ENCODE assay signal across 8 mouse cellular contexts in the genomic region with DNA sequence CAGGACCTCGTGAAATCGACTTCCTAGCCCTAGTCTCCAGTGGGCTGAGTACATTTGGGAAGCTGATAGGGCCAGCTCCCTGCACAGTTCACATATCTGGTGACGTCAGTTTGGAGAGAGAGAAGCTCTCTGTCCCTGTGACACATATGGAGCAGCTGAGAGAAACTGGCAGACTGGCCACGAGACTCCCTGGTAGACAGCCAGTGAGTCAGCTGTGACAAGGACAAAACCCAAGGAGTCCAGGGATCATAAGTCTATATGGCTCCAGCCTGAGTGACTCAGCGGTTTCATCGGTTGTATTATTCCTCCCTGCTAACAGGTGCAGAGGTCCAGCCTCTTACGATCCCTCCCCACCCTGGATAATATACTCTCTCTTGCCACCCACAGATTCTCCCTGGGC. TPM values are rescaled to one million over a fixed set of nuclear protein-coding genes. Genes with fewer than 3 reads are reported as not detected.
A peak's percentile ranks its signal among the peaks of the same experiment; 100 is the strongest.
DNase-seq lines count a peak whose midpoint lies in the region; ATAC-seq and TF ChIP-seq lines count a peak whose summit lies in the region.

No protein-coding gene starts in this region.

- in situ Hi-C loops in Patski (cut with MboI; ENCODE audit: low pct_unique_long_range_greater_than_20kb) = no loop called here

- H3K36me3 ChIP-seq in limb, embryonic 14.5 days (ENCODE audit: control insufficient read depth, insufficient read depth, low read length) = no peaks in the 10 kb centered on the region

- TF ChIP-seq CTCF in Patski (IDR thresholded peaks at IDR 0.05) = no peak

- H3K27me3 ChIP-seq in Patski = no peaks in the 10 kb centered on the region
- H3K27me3 ChIP-seq in limb, embryonic 14.5 days (ENCODE audit: control insufficient read depth, insufficient read depth, low read length) = no peaks in the 10 kb centered on the region

- H3K27ac ChIP-seq in limb, embryonic 14.5 days (replicated peaks; ENCODE audit: low read depth, low read length) = no peak overlapping the region

- WGBS in limb, embryonic 14.5 days = 66% methylated on average over 7 of the region's 7 CpGs

- H3K9ac ChIP-seq in limb, embryonic 14.5 days (ENCODE audit: low read depth, low read length, severe bottlenecking) = no peak overlapping the region

- H3K9me3 ChIP-seq in limb, embryonic 14.5 days (ENCODE audit: control insufficient read depth, low read length) = no peaks in the 10 kb centered on the region

- peak; percentile 35 for ATAC-seq in Patski
- ATAC-seq in limb, embryonic 14.5 days (ENCODE audit: low FRiP score, low read depth) = peak; percentile 73
- ATAC-seq in inflammation-experienced regulatory T-cells, adult 6 months = no peak
- no peak for ATAC-seq in CD4-positive, CD25-positive, alpha-beta regulatory T cell, adult 4 months

- H3K4me3 ChIP-seq in limb, embryonic 14.5 days (replicated peaks; ENCODE audit: low read length) = no peak overlapping the region

- no peak overlapping the region for H3K4me2 ChIP-seq in limb, embryonic 14.5 days (replicated peaks; ENCODE audit: low read depth, low read length, severe bottlenecking)

- TF ChIP-seq POLR2A in limb, embryonic 14.5 days (IDR thresholded peaks at IDR 0.05; ENCODE audit: borderline replicate concordance, extremely low read depth, insufficient read depth, insufficient read length) = no peak

- peak; percentile 5 to 15 for DNase-seq in left cerebral cortex, adult 18-20 months (ENCODE audit: low spot score in 2 of 2)
- DNase-seq in left cerebral cortex, adult 11 months (ENCODE audit: low spot score) = no peak
- no peak for DNase-seq in Patski (ENCODE audit: low read depth, low spot score)
- DNase-seq in gastrocnemius, adult 8-10 months (ENCODE audit: low spot score in 2 of 2) = peak; percentile 22 to 25
- DNase-seq in limb, embryonic 14.5 days (ENCODE audit: low spot score) = peak; percentile 43
- DNase-seq in thymus, postnatal 36 days = no peak

- POLR2A ChIA-PET in Patski (lab: Charles Lee) = interaction anchor here (0.6 kb wide), 1 partner anchor 884 kb away, joined by 3 read pairs; no protein-coding TSS in a partner anchor

- no peaks in the 10 kb centered on the region for H3K4me1 ChIP-seq in limb, embryonic 14.5 days (ENCODE audit: control insufficient read depth, insufficient read depth, low read length)

- CTCF ChIA-PET in Patski (lab: Charles Lee) = interaction anchor here (2.1 to 9.8 kb wide), 3 partner anchors 13 to 51 kb away, joined by 7 to 101 read pairs (median 86); a partner anchor contains a TSS

RNA-seq across cellular contexts. Expression of a gene that starts 12.4 kb away (rescaled TPM):
- total RNA-seq in left cerebral cortex, adult 18-20 months (2021) = not detected
- polyA plus RNA-seq in Patski (2021) = 0.09 TPM
- total RNA-seq in gastrocnemius, adult 8-10 months (2022) = not detected
- 48.4 and 50.0 TPM in 2 replicates for polyA plus RNA-seq in limb, embryonic 14.5 days (2012; rRNA removed)
- 49.3 and 61.5 TPM in 2 replicates for polyA plus RNA-seq in limb, embryonic 14.5 days (2014; fragmentation: Nextera tagmentation; extraction: Ambion mirVana)
- not detected for polyA plus RNA-seq in inflammation-experienced regulatory T-cells, adult 6 months (2017; shearing (Covaris generic))
- under 1 TPM in 1 of 2 experiments, not detected in 1; 0.40 TPM for polyA plus RNA-seq in CD4-positive, CD25-positive, alpha-beta regulatory T cell, adult 4 months (2017; shearing (Covaris generic))

RNA-seq across cellular contexts. Expression of a gene that starts 26.9 kb away (rescaled TPM):
- total RNA-seq in left cerebral cortex, adult 18-20 months (2021) = under 1 TPM in 1 of 2 experiments, not detected in 1; 0.49 TPM
- polyA plus RNA-seq in Patski (2021) = not detected
- total RNA-seq in gastrocnemius, adult 8-10 months (2022) = not detected
- 7.2 and 8.8 TPM in 2 replicates for polyA plus RNA-seq in limb, embryonic 14.5 days (2012; rRNA removed)
- 14.7 and 18.3 TPM in 2 replicates for polyA plus RNA-seq in limb, embryonic 14.5 days (2014; fragmentation: Nextera tagmentation; extraction: Ambion mirVana)
- polyA plus RNA-seq in inflammation-experienced regulatory T-cells, adult 6 months (2017; shearing (Covaris generic)) = not detected
- not detected for polyA plus RNA-seq in CD4-positive, CD25-positive, alpha-beta regulatory T cell, adult 4 months (2017; shearing (Covaris generic))

RNA-seq across cellular contexts. Expression of a gene that starts 26.9 kb away (rescaled TPM):
- total RNA-seq in left cerebral cortex, adult 18-20 months (2021) = 1 to 10 TPM; 7.4 to 9.7 TPM
- polyA plus RNA-seq in Patski (2021) = 27.5 TPM
- 1 to 10 TPM; 3.8 to 6.1 (median 4.4) TPM for total RNA-seq in gastrocnemius, adult 8-10 months (2022)
- 14.8 and 14.9 TPM in 2 replicates for polyA plus RNA-seq in limb, embryonic 14.5 days (2012; rRNA removed)
- polyA plus RNA-seq in limb, embryonic 14.5 days (2014; fragmentation: Nextera tagmentation; extraction: Ambion mirVana) = 18.9 and 21.3 TPM in 2 replicates
- 10 to 100 TPM in 2 of 3 experiments, 1 to 10 TPM in 1; 6.3 to 17.2 (median 12.0) TPM for polyA plus RNA-seq in inflammation-experienced regulatory T-cells, adult 6 months (2017; shearing (Covaris generic))
- polyA plus RNA-seq in CD4-positive, CD25-positive, alpha-beta regulatory T cell, adult 4 months (2017; shearing (Covaris generic)) = 10 to 100 TPM; 11.4 to 16.7 TPM

RNA-seq across cellular contexts. Expression of a gene that starts 43.8 kb away (rescaled TPM):
- not detected for total RNA-seq in left cerebral cortex, adult 18-20 months (2021)
- polyA plus RNA-seq in Patski (2021) = not detected
- not detected for total RNA-seq in gastrocnemius, adult 8-10 months (2022)
- polyA plus RNA-seq in limb, embryonic 14.5 days (2012; rRNA removed) = 0.33 TPM in 2 replicates
- polyA plus RNA-seq in limb, embryonic 14.5 days (2014; fragmentation: Nextera tagmentation; extraction: Ambion mirVana) = not detected in 2 replicates
- not detected for polyA plus RNA-seq in inflammation-experienced regulatory T-cells, adult 6 months (2017; shearing (Covaris generic))
- not detected for polyA plus RNA-seq in CD4-positive, CD25-positive, alpha-beta regulatory T cell, adult 4 months (2017; shearing (Covaris generic))

RNA-seq across cellular contexts. Expression of a gene that starts 49.8 kb away (rescaled TPM):
- total RNA-seq in left cerebral cortex, adult 18-20 months (2021) = 10 to 100 TPM; 34.3 to 38.1 TPM
- 82.8 TPM for polyA plus RNA-seq in Patski (2021)
- total RNA-seq in gastrocnemius, adult 8-10 months (2022) = 10 to 100 TPM; 38.5 to 54.3 (median 46.0) TPM
- 83.2 and 94.3 TPM in 2 replicates for polyA plus RNA-seq in limb, embryonic 14.5 days (2012; rRNA removed)
- polyA plus RNA-seq in limb, embryonic 14.5 days (2014; fragmentation: Nextera tagmentation; extraction: Ambion mirVana) = 64.7 and 67.4 TPM in 2 replicates
- 10 to 100 TPM; 26.7 to 80.0 (median 60.4) TPM for polyA plus RNA-seq in inflammation-experienced regulatory T-cells, adult 6 months (2017; shearing (Covaris generic))
- 10 to 100 TPM; 64.3 to 80.5 TPM for polyA plus RNA-seq in CD4-positive, CD25-positive, alpha-beta regulatory T cell, adult 4 months (2017; shearing (Covaris generic))

Comparison
In these comparisons a context has a peak if more than half of its experiments do, and no peak if none do; other contexts are left out.
1. DNase-seq: peak in left cerebral cortex, adult 18-20 months (2 of 2), gastrocnemius, adult 8-10 months (2 of 2) and limb, embryonic 14.5 days (single experiment); none in left cerebral cortex, adult 11 months (single experiment), Patski (single experiment) and thymus, postnatal 36 days (0 of 2).
2. ATAC-seq: peak in Patski (single experiment) and limb, embryonic 14.5 days (single experiment); none in inflammation-experienced regulatory T-cells, adult 6 months (single experiment) and CD4-positive, CD25-positive, alpha-beta regulatory T cell, adult 4 months (single experiment).
3. RNA of a gene that starts 12.4 kb away (polyA plus RNA-seq): 48.4 to 61.5 TPM in limb, embryonic 14.5 days; 0.40 TPM in CD4-positive, CD25-positive, alpha-beta regulatory T cell, adult 4 months, 0.09 TPM in Patski (single experiment) and not detected in inflammation-experienced regulatory T-cells, adult 6 months; every median in the first group is over 10 times any median in the second.